Mouse (Mus musculus) myocyte (in vitro differentiated cells): ENCODE results near the gene Exoc5.

Source experiments
- MAX ChIP-seq: IDR thresholded peaks from one replicate; pipeline ENCODE4 v1.6.1; 2011; ENCODE audit warnings: low read depth, mild to moderate bottlenecking, control low read depth
- MYOG ChIP-seq, 3 experiments: IDR thresholded peaks; one replicate each; pipeline ENCODE4 v1.6.1; 2011; ENCODE audit warnings: control low read depth in 2 of 3, low read depth in 2 of 3, mild to moderate bottlenecking in 2 of 3; ENCODE audit not compliant: insufficient read length in 2 of 3, control insufficient read depth in 1 of 3, insufficient read depth in 1 of 3

- TF ChIP-seq MYOG (IDR thresholded peaks at IDR 0.05; ENCODE audit: control insufficient read depth in 1 of 3, insufficient read depth in 1 of 3, insufficient read length in 2 of 3, low read depth in 2 of 3), result peak in 2 of 3 experiments; percentile 38 to 62
- TF ChIP-seq MAX, result no peak
Measured at GRCm38 (mm10) chr14:49066274-49066823, at the start of gene Exoc5.
